Mouse (Mus musculus) neural tube, embryonic 13.5 days (tissue): ENCODE measurements around the gene Csf3. TPM values are rescaled to one million over a fixed set of nuclear protein-coding genes. Genes with fewer than 3 reads are reported as not detected.

Experiments
- ATAC-seq: fragments of 200-750 bp; cut with Nextera tagmentation; 2 replicates; pipeline ENCODE4 v1.8.0; 2017; ENCODE audit warnings: low read depth, mild to moderate bottlenecking, moderate TSS enrichment, moderate library complexity
- H3K27ac ChIP-seq: fragments of 300-500 bp; sonication (generic); replicated peaks from 2 replicates; pipeline ENCODE4 v1.5.1; 2015; ENCODE audit warnings: moderate library complexity, mild to moderate bottlenecking, inconsistent platforms
- H3K27me3 ChIP-seq: fragments of 300-500 bp; sonication (generic); 2 replicates; pipeline ENCODE4 v1.6.1; 2015; ENCODE audit warnings: mild to moderate bottlenecking, inconsistent platforms
- H3K36me3 ChIP-seq: fragments of 300-500 bp; sonication (generic); 2 replicates; pipeline ENCODE4 v1.6.1; 2015; ENCODE audit warnings: mild to moderate bottlenecking, inconsistent platforms
- H3K4me1 ChIP-seq: fragments of 300-500 bp; sonication (generic); replicated peaks from 2 replicates; pipeline ENCODE4 v1.6.1; 2015; ENCODE audit warnings: inconsistent platforms
- H3K4me2 ChIP-seq: fragments of 300-500 bp; sonication (generic); 2 replicates; pipeline ENCODE4 v1.6.1; 2015; ENCODE audit warnings: inconsistent platforms, mild to moderate bottlenecking, moderate library complexity
- H3K4me3 ChIP-seq: fragments of 300-500 bp; sonication (generic); 2 replicates; pipeline ENCODE4 v1.5.1; 2015; ENCODE audit warnings: mild to moderate bottlenecking, inconsistent platforms
- H3K9ac ChIP-seq: fragments of 300-500 bp; sonication (generic); 2 replicates; pipeline ENCODE4 v1.6.1; 2015; ENCODE audit warnings: moderate library complexity, mild to moderate bottlenecking, inconsistent platforms
- H3K9me3 ChIP-seq: fragments of 300-500 bp; sonication (generic); 2 replicates; pipeline ENCODE4 v1.6.1; 2016; ENCODE audit warnings: inconsistent platforms
- WGBS: fragments of 180-500 bp; shearing (Covaris S2); methylation state at CpG from one replicate; pipeline ENCODE4 v1.1.7; 2015; 5-methylcytosine and 5-hydroxymethylcytosine counted together
- polyA plus RNA-seq: library from polyadenylated mRNA; unstranded; fragments of >200 nt; fragmentation: Nextera tagmentation; extraction: Ambion mirVana; gene quantifications from 2 replicates; pipeline ENCODE4 v1.2.1, GENCODE M21; 2015

Csf3 gene
- polyA plus RNA-seq, 1 experiment from 2014 or later: not detected

DNA sequence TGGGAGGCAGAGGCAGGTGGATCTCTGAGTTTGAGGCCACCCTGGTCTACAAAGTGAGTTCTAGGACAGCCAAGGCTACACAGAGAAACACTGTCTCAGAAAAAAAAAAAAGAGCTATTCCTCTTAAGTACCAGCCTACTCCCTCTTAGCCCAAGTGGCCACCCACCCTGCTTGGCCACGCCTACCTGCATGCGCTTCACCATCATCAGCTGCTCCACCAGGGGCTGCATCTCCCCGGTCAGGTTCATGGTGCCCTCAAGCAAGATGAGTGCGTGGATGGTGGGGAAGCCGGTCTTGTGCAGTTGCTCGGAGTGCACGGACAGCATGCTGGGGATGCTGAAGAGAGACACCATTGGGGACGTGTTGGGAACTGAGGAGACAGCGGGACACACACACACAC is 14.9 kb downstream of the Csf3 start:
- Histone ChIP-seq H3K36me3 (peaks cover 79% of the 10 kb centered on the region), H3K9ac (no peak overlapping the region), H3K27ac (no peak overlapping the region), H3K9me3 (no peaks in the 10 kb centered on the region), H3K27me3 (no peaks in the 10 kb centered on the region), H3K4me1 (peaks cover 12% of the 10 kb centered on the region), H3K4me3 (no peak overlapping the region), H3K4me2 (no peak overlapping the region)
- no peak for ATAC-seq
- WGBS: 87% methylated on average over 9 of the region's 9 CpGs

DNA sequence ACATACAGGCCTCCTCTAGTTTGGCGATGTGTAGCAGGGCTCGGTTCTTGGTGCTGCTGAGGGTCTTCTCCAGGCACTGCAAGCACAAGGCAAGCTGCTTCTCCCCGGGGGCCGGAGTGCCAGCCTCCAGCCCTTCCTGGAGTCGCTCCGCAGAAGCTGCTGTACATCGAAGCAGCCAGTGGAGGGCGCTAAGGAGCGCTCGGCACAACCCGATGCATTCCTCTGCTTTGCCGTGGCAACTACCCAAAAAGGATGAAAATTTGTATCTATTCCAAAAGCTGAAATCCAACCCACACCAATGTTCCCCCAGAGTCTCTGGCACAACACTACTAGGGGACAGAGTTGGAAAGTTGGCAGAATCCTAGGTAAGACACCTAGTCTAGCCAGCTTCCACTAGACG is 16.8 kb downstream of the Csf3 start:
- no peak for ATAC-seq
- no peak overlapping the region for H3K4me3 ChIP-seq
- H3K27ac ChIP-seq: no peak overlapping the region; the same call in 1 of the 2 replicates
- no peak overlapping the region for H3K4me2 ChIP-seq
- no peaks in the 10 kb centered on the region for H3K27me3 ChIP-seq
- 19% methylated on average over 13 of the region's 13 CpGs for WGBS
- peaks cover 15% of the 10 kb centered on the region for H3K4me1 ChIP-seq
- H3K9ac ChIP-seq: no peak overlapping the region
- peaks cover 67% of the 10 kb centered on the region for H3K36me3 ChIP-seq
- H3K9me3 ChIP-seq: no peaks in the 10 kb centered on the region

DNA sequence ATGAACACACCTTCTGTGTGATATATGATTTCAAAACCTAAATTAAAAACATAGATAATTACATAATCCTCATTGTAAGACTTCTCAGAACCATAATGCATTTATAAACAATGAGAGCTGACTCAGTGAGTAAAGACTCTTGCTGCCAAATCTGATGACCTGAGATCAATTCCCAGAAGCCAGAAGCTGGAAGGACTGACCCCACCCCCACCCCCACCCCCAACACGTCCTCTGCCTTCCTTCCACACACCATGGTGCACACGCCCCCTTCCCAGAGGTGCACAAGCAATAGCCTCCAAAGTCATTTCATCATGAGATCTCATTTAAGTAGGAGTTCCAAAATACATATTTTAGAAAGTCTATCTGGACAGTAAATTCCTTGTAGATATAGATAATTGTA is 19.7 kb downstream of the Csf3 start:
- 74% methylated on average over 2 of the region's 2 CpGs for WGBS

DNA sequence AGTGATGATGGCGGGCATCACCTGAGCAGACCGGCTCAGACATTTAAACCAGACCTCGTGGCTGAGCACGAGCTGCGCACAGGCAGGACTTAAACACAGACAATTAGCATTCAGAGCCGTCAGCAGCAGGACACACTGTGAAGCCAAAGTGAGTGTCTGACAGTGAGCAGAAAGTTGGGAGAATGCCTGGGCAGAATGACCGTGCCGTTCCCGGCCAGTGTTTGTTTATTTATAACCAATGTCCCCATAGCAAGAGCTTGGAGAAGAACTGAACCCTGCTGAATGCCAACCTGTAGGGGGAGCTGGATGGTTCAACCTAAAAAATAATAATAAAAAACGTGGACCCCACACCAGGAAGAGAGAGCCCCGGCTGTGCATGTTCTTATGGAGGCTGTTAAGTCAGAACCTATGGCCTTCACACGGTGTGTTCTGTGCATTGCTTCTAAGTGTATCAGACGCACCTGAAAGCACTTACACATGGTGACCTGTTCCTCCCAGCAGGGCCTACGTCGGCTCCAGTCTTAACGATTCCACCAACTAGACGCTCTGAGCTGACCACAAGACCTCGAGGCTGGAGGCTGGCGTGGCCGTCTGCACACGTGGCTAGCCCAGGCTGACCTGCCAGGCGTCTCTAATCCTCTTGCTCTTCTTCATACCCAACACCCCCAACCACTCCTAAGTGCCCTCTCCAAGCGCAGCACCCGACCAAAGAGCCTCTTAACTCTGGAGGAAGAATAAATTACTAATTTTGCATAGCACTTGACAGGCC is 20.6 kb downstream of the Csf3 start:
- Histone ChIP-seq H3K4me1 (peaks cover 15% of the 10 kb centered on the region), H3K9me3 (no peaks in the 10 kb centered on the region), H3K36me3 (peaks cover 66% of the 10 kb centered on the region), H3K4me3 (no peak overlapping the region), H3K27me3 (no peaks in the 10 kb centered on the region), H3K27ac (no peak overlapping the region), H3K4me2 (no peak overlapping the region), H3K9ac (no peak overlapping the region)
- ATAC-seq: no peak
- 70% methylated on average over 24 of the region's 24 CpGs for WGBS

More for the DNA sequence above, 19.7 kb downstream of the Csf3 start:
- H3K27ac ChIP-seq: no peak overlapping the region
- no peak overlapping the region for H3K4me3 ChIP-seq
- no peak overlapping the region for H3K9ac ChIP-seq
- H3K4me2 ChIP-seq: no peak overlapping the region
- H3K9me3 ChIP-seq: no peaks in the 10 kb centered on the region
- ATAC-seq: no peak
- H3K36me3 ChIP-seq: peaks cover 67% of the 10 kb centered on the region
- H3K4me1 ChIP-seq: peaks cover 15% of the 10 kb centered on the region
- H3K27me3 ChIP-seq: no peaks in the 10 kb centered on the region

DNA sequence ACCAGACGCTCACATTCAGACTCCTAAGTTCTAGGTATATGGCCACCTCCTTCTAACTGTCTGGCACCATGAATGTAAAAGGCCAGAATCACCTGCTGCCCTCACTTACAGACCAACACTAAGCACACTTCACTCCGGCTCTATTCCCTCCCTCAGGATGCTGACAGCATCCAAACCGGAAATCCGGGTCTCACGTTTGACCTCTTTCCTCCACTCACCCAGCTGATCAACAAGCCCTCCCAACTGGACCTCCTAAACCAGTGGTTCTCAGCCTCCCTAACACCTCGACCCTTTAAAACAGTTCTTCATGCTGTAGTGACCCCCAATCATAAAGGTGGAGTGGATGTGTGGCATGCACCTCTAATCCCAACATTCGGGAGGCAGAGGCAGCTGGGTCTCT is 22.0 kb downstream of the Csf3 start:
- Histone ChIP-seq H3K9me3 (no peaks in the 10 kb centered on the region), H3K4me3 (no peak overlapping the region), H3K27me3 (no peaks in the 10 kb centered on the region), H3K9ac (no peak overlapping the region), H3K27ac (no peak overlapping the region), H3K4me1 (peaks cover 14% of the 10 kb centered on the region), H3K36me3 (peaks cover 60% of the 10 kb centered on the region), H3K4me2 (no peak overlapping the region)
- WGBS: 83% methylated on average over 7 of the region's 7 CpGs
- ATAC-seq: no peak

DNA sequence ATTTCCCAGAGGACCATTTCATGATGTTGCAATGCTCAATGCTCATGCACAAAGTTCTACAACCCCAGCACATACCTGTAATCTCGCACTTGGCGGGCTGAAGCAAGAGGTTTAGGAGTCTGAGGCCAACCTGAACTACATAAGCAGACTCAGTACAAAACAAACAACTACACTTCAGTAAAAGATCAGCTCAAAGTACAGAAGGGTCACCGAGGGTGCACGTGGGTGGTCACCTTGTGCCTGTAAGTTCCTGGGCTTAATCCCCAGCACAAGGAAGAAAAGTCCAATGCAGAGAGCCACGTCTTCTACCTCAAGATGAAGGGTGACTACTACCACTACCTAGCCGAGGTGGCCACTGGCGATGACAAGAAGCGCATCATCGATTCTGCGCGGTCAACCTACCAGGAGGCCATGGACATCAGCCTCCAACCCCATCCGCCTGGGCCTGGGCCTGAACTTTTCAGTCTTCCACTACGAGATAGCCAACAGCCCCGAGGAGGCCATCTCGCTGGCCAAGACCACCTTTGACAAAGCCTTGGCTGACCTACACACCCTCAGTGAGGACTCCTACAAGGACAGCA is 25.0 kb downstream of the Csf3 start:
- Histone ChIP-seq H3K4me1 (peaks cover 18% of the 10 kb centered on the region), H3K4me2 (no peak overlapping the region), H3K36me3 (peaks cover 49% of the 10 kb centered on the region), H3K27me3 (no peaks in the 10 kb centered on the region), H3K9me3 (no peaks in the 10 kb centered on the region), H3K4me3 (no peak overlapping the region), H3K27ac (no peak overlapping the region), H3K9ac (no peak overlapping the region)
- no peak for ATAC-seq
- 94% methylated on average over 15 of the region's 15 CpGs for WGBS

DNA sequence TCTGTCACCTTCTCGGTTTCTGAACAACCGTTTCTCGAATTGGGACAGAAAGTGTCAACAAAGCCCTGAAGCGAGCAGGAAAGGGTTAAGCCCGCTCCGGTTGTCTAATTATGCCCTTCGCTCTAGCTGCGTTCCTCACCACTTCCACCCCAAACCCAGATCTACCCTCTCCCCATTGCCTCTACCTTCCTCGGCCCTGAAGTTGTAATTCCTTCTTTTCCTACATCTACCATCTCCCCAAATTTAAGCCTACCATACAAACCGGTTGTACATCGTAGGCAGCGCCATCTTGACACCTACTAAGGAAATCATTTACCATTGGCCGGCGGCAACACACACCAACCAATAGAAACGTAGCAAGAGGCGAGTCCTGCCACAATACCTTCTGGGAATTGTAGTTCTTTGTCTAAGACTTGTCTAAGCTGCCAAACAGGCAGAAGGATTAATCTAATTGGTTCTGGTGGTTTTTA is 28.1 kb downstream of the Csf3 start, which contains the start of gene Med24:
Gene Med24, minus strand, starts transcription at position 317 of the 470 bp plus-strand sequence.
- no peaks in the 10 kb centered on the region; the same call in 1 of the 2 replicates for H3K27me3 ChIP-seq
- H3K9me3 ChIP-seq: 0 out of 2 replicates have a peak, but pooled peaks cover 2% of the 10 kb centered on the region
- peak within 1 kb of the TSS; percentile 59 for H3K4me3 ChIP-seq
- H3K4me2 ChIP-seq: peak within 1 kb of the TSS; percentile 75
- under 1% methylated on average over 16 of the region's 16 CpGs for WGBS
- H3K4me1 ChIP-seq: peaks cover 15% of the 10 kb centered on the region
- peaks cover 32% of the 10 kb centered on the region for H3K36me3 ChIP-seq
- H3K27ac ChIP-seq: peak within 1 kb of the TSS; percentile 78
- H3K9ac ChIP-seq: peak within 1 kb of the TSS; percentile 74
- ATAC-seq: peak; percentile 94

DNA sequence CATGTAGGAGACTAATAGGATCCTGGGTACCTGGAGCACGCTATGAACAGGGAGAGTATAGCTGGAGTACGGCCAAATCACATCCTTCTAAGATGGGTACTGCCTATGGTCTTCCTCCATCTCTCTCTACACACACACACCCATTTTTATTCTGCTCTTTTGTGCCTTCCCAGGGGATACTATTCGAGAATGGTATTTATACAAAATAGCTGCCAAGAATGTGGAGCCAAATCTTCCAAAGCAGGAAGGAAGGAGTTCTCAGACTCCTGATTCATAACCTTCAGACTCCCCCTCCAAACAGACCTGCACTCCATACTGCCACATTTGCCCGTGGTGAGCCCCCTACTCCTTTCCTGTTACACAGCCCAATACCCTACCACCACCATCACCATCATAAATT is 29.7 kb downstream of the Csf3 start:
- Histone ChIP-seq H3K27me3 (no peaks in the 10 kb centered on the region; the same call in 1 of the 2 replicates), H3K4me2 (no peak overlapping the region), H3K9me3 (0 out of 2 replicates have a peak, but pooled peaks cover 4% of the 10 kb centered on the region), H3K4me3 (no peak overlapping the region), H3K36me3 (peaks cover 16% of the 10 kb centered on the region), H3K27ac (no peak overlapping the region), H3K4me1 (peaks cover 15% of the 10 kb centered on the region), H3K9ac (no peak overlapping the region)
- WGBS: 71% methylated on average over 4 of the region's 4 CpGs
- ATAC-seq: no peak

DNA sequence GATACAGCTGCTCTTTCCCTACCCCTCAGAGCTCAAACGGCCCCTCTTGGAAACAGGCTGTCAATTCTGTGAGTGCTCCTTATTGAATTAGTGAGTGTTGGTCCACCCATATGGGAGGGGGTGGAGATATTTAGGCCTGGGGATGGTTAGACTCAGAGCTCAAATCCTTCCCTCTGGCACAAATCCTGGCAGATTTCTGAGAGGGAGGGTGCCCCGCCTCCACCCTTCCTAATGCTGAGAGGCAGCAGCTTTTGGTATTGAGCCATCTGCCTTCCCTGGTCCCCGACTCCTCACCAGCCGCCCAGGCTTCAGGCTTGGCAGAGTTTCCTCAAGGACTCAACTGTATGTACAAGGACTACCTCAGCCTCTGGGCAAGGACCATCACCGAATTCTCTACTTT is 30.1 kb downstream of the Csf3 start:
- peak overlapping the region; percentile 13; the same call in 1 of the 2 replicates for H3K9ac ChIP-seq
- no peak overlapping the region for H3K27ac ChIP-seq
- H3K4me2 ChIP-seq: no peak overlapping the region
- 55% methylated on average over 5 of the region's 5 CpGs for WGBS
- no peak overlapping the region for H3K4me3 ChIP-seq
- ATAC-seq: no peak
- H3K27me3 ChIP-seq: no peaks in the 10 kb centered on the region; the same call in 1 of the 2 replicates
- peaks cover 15% of the 10 kb centered on the region for H3K4me1 ChIP-seq
- peaks cover 12% of the 10 kb centered on the region for H3K36me3 ChIP-seq
- H3K9me3 ChIP-seq: 0 out of 2 replicates have a peak, but pooled peaks cover 4% of the 10 kb centered on the region

DNA sequence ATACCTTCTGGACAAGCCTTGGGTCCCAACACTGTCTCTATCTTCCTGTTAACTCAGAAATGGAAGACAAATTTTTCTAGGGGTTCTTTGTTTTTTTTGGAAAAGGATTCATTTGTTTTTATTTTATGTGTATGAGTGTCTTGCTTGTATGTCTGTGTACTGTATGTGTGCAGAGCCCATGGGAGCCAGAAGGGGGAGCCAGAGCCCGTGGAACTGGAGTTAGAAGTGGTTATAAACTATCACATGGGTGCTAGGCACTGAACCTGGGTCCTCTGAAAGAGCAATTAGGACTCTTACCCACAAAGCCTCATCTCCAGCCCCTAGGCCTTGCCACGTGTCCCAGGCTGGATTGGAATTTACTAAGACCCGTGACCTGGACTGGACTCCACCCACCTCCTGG is 33.0 kb downstream of the Csf3 start:
- Histone ChIP-seq H3K9me3 (0 out of 2 replicates have a peak, but pooled peaks cover 4% of the 10 kb centered on the region), H3K4me2 (no peak overlapping the region), H3K9ac (no peak overlapping the region), H3K27me3 (no peaks in the 10 kb centered on the region; the same call in 1 of the 2 replicates), H3K4me3 (no peak overlapping the region), H3K27ac (no peak overlapping the region), H3K4me1 (peaks cover 17% of the 10 kb centered on the region), H3K36me3 (no peaks in the 10 kb centered on the region)
- ATAC-seq: no peak
- WGBS: 71% methylated on average over 3 of the region's 3 CpGs

DNA sequence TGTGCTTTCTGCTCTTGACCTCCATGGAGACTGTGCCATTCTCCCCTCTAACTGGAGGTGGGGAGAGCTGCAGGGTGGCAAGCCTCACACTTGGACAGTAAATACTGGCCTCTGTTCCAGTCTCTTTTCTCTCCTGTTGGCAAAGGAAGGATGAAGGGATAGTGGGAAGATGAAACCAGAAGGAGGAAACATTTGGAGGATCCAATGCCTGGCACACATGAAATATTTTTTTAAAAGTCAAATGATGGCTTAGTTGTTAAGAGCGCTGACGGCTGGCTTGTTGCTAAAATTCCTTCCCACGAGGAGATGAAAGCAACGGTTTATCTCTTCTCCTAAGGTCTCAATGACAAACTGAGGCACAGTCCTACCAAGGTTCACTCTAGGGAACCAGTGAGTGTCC is 34.0 kb downstream of the Csf3 start:
- Histone ChIP-seq H3K27ac (no peak overlapping the region), H3K4me3 (no peak overlapping the region), H3K9me3 (0 out of 2 replicates have a peak, but pooled peaks cover 4% of the 10 kb centered on the region), H3K36me3 (no peaks in the 10 kb centered on the region), H3K4me1 (peaks cover 25% of the 10 kb centered on the region), H3K27me3 (no peaks in the 10 kb centered on the region; the same call in 1 of the 2 replicates), H3K4me2 (no peak overlapping the region), H3K9ac (no peak overlapping the region)
- WGBS: 94% methylated on average over 4 of the region's 4 CpGs
- no peak for ATAC-seq

DNA sequence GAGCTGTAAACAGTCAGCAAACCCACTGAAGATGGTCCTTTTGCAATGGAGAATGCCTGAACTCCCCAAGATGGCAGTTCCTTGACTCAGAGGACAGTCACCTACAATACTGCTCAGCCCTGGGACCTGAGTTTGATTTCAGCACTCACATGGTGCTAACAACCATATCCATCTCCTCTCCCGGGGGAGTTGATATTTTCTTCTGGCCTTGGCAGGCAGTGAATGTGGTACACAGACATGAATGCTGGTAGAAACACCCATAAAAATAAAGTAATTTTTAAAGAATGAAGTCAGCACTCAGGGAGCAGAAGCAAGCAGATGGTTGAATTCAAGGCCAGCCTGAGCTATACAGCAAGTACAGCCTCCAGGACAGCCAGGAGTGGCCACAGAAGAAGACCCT is 35.1 kb downstream of the Csf3 start:
- ATAC-seq: no peak
- H3K9me3 ChIP-seq: 0 out of 2 replicates have a peak, but pooled peaks cover 4% of the 10 kb centered on the region
- 91% methylated on average over 1 of the region's 1 CpGs for WGBS
- no peak overlapping the region for H3K27ac ChIP-seq
- H3K4me2 ChIP-seq: no peak overlapping the region
- H3K4me1 ChIP-seq: peaks cover 32% of the 10 kb centered on the region
- no peaks in the 10 kb centered on the region; the same call in 1 of the 2 replicates for H3K27me3 ChIP-seq
- no peaks in the 10 kb centered on the region for H3K36me3 ChIP-seq
- H3K4me3 ChIP-seq: no peak overlapping the region
- H3K9ac ChIP-seq: no peak overlapping the region
